Mouse (Mus musculus): ENCODE data around the gene Lgi1. TPM values are rescaled to one million over a fixed set of nuclear protein-coding genes. Genes with fewer than 3 reads are reported as not detected.

The Lgi1 gene
- polyA plus RNA-seq, 1 experiment from 2014 or later = 5.9 TPM

DNA sequence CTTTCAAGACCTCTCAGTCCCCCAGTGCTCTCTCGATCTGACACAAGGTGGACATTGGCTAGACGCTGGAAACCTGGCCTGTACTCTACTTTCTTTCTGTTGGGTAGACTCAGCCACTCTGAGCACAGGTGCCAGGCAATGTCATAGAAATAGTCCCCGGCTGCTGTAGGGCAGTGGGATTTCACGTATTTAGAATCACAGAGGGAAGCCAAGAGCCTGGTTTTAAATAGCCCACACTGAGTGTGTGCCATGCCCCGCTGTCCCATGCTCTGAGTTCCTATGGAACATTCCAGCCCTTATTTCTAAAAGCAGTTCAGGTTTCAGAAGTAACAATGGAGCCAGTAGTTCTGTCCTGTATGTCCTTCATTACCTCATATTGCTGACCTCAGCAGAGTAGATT lies 3.1 kb downstream of the Lgi1 start:
- Histone ChIP-seq H3K4me3 (no peak overlapping the region), H3K27me3 (peaks cover 11% of the 10 kb centered on the region; the same call in 1 of the 2 replicates), H3K9ac (no peak overlapping the region), H3K27ac (no peak overlapping the region), H3K9me3 (replicated peaks) (no peaks in the 10 kb centered on the region), H3K4me2 (no peak overlapping the region), H3K4me1 (peaks cover 17% of the 10 kb centered on the region), H3K36me3 (ENCODE audit: poor library complexity, severe bottlenecking) (no peaks in the 10 kb centered on the region)
- ATAC-seq = no peak
- WGBS = 85% methylated on average over 5 of the region's 5 CpGs

GRCm38 (mm10) chr19:38271071-38271470 lies 6.7 kb downstream of the Lgi1 start:
- ATAC-seq = no peak
- 32% methylated on average over 6 of the region's 6 CpGs for WGBS
- H3K9me3 ChIP-seq (replicated peaks) = no peaks in the 10 kb centered on the region

DNA sequence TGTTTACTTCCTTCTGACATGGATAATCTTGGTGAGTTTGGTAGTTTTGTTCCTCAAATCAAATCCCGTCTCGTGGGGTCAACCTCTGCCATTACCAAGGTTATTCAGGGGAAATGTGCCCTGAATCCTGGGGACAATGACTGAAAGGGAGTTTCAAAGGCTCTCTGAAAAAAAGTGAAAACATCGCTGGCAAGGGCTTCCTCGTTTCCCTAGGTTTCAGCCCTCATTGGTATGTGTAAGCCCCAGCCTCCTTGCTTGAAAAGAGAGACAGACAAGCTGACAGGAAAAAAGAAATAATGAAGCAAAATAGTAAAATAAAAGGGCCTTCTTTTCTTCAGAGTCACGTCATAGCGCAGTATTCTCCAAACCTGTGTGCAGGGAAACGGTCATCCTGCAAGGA lies 9.5 kb downstream of the Lgi1 start:
- no peaks in the 10 kb centered on the region for H3K27me3 ChIP-seq
- no peak for ATAC-seq
- H3K9me3 ChIP-seq (replicated peaks) = no peaks in the 10 kb centered on the region
- H3K4me3 ChIP-seq = no peak overlapping the region
- H3K36me3 ChIP-seq (ENCODE audit: poor library complexity, severe bottlenecking) = no peaks in the 10 kb centered on the region
- H3K27ac ChIP-seq = no peak overlapping the region
- H3K4me1 ChIP-seq = no peaks in the 10 kb centered on the region
- WGBS = 37% methylated on average over 7 of the region's 7 CpGs
- no peak overlapping the region for H3K9ac ChIP-seq
- no peak overlapping the region for H3K4me2 ChIP-seq

More at GRCm38 (mm10) chr19:38271071-38271470, 6.7 kb downstream of the Lgi1 start:
- Histone ChIP-seq H3K4me2 (no peak overlapping the region), H3K36me3 (ENCODE audit: poor library complexity, severe bottlenecking) (no peaks in the 10 kb centered on the region), H3K27me3 (0 out of 2 replicates have a peak, but pooled peaks cover 3% of the 10 kb centered on the region), H3K9ac (no peak overlapping the region), H3K4me1 (no peaks in the 10 kb centered on the region), H3K27ac (no peak overlapping the region), H3K4me3 (no peak overlapping the region)

DNA sequence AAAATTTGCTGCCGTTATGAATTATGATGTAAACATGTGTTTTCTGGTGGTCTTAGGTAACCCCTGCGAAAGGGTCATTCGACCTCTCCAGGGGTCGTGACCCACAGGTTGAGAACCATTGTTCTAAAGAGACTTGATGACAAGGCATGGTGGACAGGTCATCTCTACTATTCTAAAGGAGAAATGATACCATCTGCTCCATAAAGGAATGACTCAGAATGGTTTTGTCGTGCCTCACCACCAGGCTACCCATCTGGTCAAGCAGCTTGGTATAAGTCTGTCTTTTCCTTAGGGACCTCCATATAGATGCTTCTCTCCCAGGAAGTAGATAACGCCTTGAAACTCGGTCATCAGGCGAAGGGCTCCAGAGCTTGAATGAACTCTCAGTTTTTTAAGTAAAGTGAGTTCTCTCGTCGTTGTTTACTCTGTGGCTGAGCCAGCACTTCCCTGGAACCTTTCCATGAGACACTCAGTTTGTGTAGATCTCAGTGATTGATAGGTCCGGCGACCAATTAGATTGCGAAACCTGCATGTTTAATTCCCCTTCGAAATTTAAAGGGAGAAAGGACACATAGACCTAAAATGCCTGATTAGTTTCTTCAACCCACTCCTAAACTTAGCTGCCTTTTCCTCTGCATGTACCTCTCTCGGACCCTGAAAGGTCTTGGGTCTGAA lies 10.5 kb downstream of the Lgi1 start:
- Histone ChIP-seq H3K36me3 (ENCODE audit: poor library complexity, severe bottlenecking) (no peaks in the 10 kb centered on the region), H3K4me2 (no peak overlapping the region), H3K4me1 (no peaks in the 10 kb centered on the region), H3K27ac (no peak overlapping the region), H3K9ac (no peak overlapping the region), H3K27me3 (no peaks in the 10 kb centered on the region), H3K9me3 (replicated peaks) (no peaks in the 10 kb centered on the region), H3K4me3 (no peak overlapping the region)
- no peak for ATAC-seq
- WGBS = 92% methylated on average over 15 of the region's 15 CpGs

- Histone ChIP-seq H3K36me3 (ENCODE audit: poor library complexity, severe bottlenecking) (no peaks in the 10 kb centered on the region), H3K4me3 (no peak overlapping the region), H3K9me3 (replicated peaks) (no peaks in the 10 kb centered on the region), H3K4me2 (no peak overlapping the region), H3K9ac (no peak overlapping the region), H3K27ac (no peak overlapping the region), H3K27me3 (no peaks in the 10 kb centered on the region), H3K4me1 (no peaks in the 10 kb centered on the region)
- no peak for ATAC-seq
- 73% methylated on average over 4 of the region's 4 CpGs for WGBS
These were observed 11.9 kb downstream of the Lgi1 start for GRCm38 (mm10) chr19:38276226-38276625.

GRCm38 (mm10) chr19:38280242-38280641 lies 15.9 kb downstream of the Lgi1 start:
- Histone ChIP-seq H3K27me3 (no peaks in the 10 kb centered on the region), H3K27ac (no peak overlapping the region), H3K9ac (no peak overlapping the region), H3K36me3 (ENCODE audit: poor library complexity, severe bottlenecking) (no peaks in the 10 kb centered on the region), H3K4me2 (no peak overlapping the region), H3K4me1 (no peaks in the 10 kb centered on the region), H3K4me3 (no peak overlapping the region), H3K9me3 (replicated peaks) (no peaks in the 10 kb centered on the region)
- ATAC-seq = no peak
- WGBS = 95% methylated on average over 10 of the region's 10 CpGs

- Histone ChIP-seq H3K4me1 (no peaks in the 10 kb centered on the region), H3K9ac (no peak overlapping the region), H3K36me3 (ENCODE audit: poor library complexity, severe bottlenecking) (no peaks in the 10 kb centered on the region), H3K27ac (no peak overlapping the region), H3K4me3 (no peak overlapping the region), H3K9me3 (replicated peaks) (no peaks in the 10 kb centered on the region), H3K4me2 (no peak overlapping the region), H3K27me3 (no peaks in the 10 kb centered on the region)
- 22% methylated on average over 2 of the region's 2 CpGs for WGBS
- ATAC-seq = no peak
These were observed 18.1 kb downstream of the Lgi1 start for GRCm38 (mm10) chr19:38282407-38282806.

- no peak for ATAC-seq
- Histone ChIP-seq H3K9me3 (replicated peaks) (no peaks in the 10 kb centered on the region), H3K9ac (no peak overlapping the region), H3K36me3 (ENCODE audit: poor library complexity, severe bottlenecking) (no peaks in the 10 kb centered on the region), H3K4me1 (no peaks in the 10 kb centered on the region), H3K27ac (no peak overlapping the region), H3K27me3 (no peaks in the 10 kb centered on the region), H3K4me3 (no peak overlapping the region), H3K4me2 (no peak overlapping the region)
- 56% methylated on average over 6 of the region's 6 CpGs for WGBS
These were observed 24.2 kb downstream of the Lgi1 start for GRCm38 (mm10) chr19:38288556-38288955.

GRCm38 (mm10) chr19:38291432-38291831 lies 27.1 kb downstream of the Lgi1 start:
- no peak for ATAC-seq
- H3K4me3 ChIP-seq = no peak overlapping the region
- no peaks in the 10 kb centered on the region for H3K27me3 ChIP-seq
- no peaks in the 10 kb centered on the region for H3K4me1 ChIP-seq
- no peak overlapping the region for H3K9ac ChIP-seq
- no peaks in the 10 kb centered on the region for H3K36me3 ChIP-seq (ENCODE audit: poor library complexity, severe bottlenecking)
- H3K27ac ChIP-seq = no peak overlapping the region
- no peak overlapping the region for H3K4me2 ChIP-seq
- 81% methylated on average over 6 of the region's 6 CpGs for WGBS
- no peaks in the 10 kb centered on the region for H3K9me3 ChIP-seq (replicated peaks)

GRCm38 (mm10) chr19:38298018-38298626 lies 33.8 kb downstream of the Lgi1 start:
- WGBS = 2% methylated on average over 3 of the region's 3 CpGs
- Histone ChIP-seq H3K27me3 (no peaks in the 10 kb centered on the region), H3K9me3 (replicated peaks) (no peaks in the 10 kb centered on the region)

GRCm38 (mm10) chr19:38308116-38308515 lies 43.8 kb downstream of the Lgi1 start:
- Histone ChIP-seq H3K9ac (no peak overlapping the region), H3K4me1 (no peaks in the 10 kb centered on the region), H3K4me2 (no peak overlapping the region), H3K9me3 (replicated peaks) (no peaks in the 10 kb centered on the region; the same call in 1 of the 2 replicates), H3K27me3 (no peaks in the 10 kb centered on the region), H3K36me3 (ENCODE audit: poor library complexity, severe bottlenecking) (no peaks in the 10 kb centered on the region), H3K27ac (no peak overlapping the region), H3K4me3 (no peak overlapping the region)
- 93% methylated on average over 8 of the region's 8 CpGs for WGBS
- no peak for ATAC-seq

More at GRCm38 (mm10) chr19:38298018-38298626, 33.8 kb downstream of the Lgi1 start:
- H3K27ac ChIP-seq = no peak overlapping the region
- H3K4me3 ChIP-seq = no peak overlapping the region
- no peak overlapping the region for H3K4me2 ChIP-seq
- H3K9ac ChIP-seq = no peak overlapping the region
- no peak for ATAC-seq
- H3K36me3 ChIP-seq (ENCODE audit: poor library complexity, severe bottlenecking) = no peaks in the 10 kb centered on the region
- peaks cover 5% of the 10 kb centered on the region; the same call in 1 of the 2 replicates for H3K4me1 ChIP-seq

GRCm38 (mm10) chr19:38315099-38315498 lies 50.8 kb downstream of the Lgi1 start:
- Histone ChIP-seq H3K9ac (no peak overlapping the region), H3K27ac (no peak overlapping the region), H3K4me1 (no peaks in the 10 kb centered on the region), H3K4me2 (no peak overlapping the region), H3K36me3 (ENCODE audit: poor library complexity, severe bottlenecking) (no peaks in the 10 kb centered on the region), H3K27me3 (no peaks in the 10 kb centered on the region), H3K9me3 (replicated peaks) (no peaks in the 10 kb centered on the region), H3K4me3 (no peak overlapping the region)
- WGBS = 87% methylated on average over 7 of the region's 7 CpGs
- no peak for ATAC-seq

All from forebrain, embryonic 13.5 days (tissue).